Mouse (Mus musculus): Measurements from ENCODE around the gene Tsga10. TPM values are rescaled to one million over a fixed set of nuclear protein-coding genes. Genes with fewer than 3 reads are reported as not detected.

Tsga10 gene
- total and polyA plus RNA-seq, 3 experiments: 0.47 to 0.57 (median 0.55) TPM

DNA sequence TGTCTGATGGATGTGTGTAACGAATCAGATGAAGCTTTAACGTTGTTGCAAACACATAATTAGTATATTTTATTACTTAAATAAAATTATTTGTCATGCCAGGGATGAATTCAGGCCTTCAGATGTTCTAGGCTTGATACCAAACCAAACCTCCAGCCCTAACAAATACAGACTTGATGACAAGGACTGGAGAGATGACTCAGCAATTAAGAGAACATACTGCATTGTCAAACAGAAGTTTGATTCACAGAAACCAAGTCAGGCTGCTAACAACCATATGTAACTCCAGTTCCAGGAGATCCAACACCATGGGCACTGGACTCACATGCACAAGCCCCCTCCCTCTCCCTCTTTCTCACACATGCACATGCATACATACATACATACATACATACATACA lies 65.9 kb downstream of the Tsga10 start:
- H3K9me3 ChIP-seq (replicated peaks; ENCODE audit: low read length): no peaks in the 10 kb centered on the region
- H3K9ac ChIP-seq (ENCODE audit: insufficient read depth, low read depth): no peak overlapping the region
- no peaks in the 10 kb centered on the region for H3K27me3 ChIP-seq (replicated peaks)
- TF ChIP-seq MAFK (IDR thresholded peaks at IDR 0.05; ENCODE audit: insufficient replicate concordance, low read length): peak; percentile 67; the same call in 1 of the 2 replicates
- no peak for TF ChIP-seq MYC (IDR thresholded peaks at IDR 0.05; ENCODE audit: low read depth, low read length)
- TF ChIP-seq PAX5 (IDR thresholded peaks at IDR 0.05; ENCODE audit: low read length): no peak
- TF ChIP-seq KAT2A (IDR thresholded peaks at IDR 0.05; ENCODE audit: insufficient replicate concordance, low read length): no peak
- no peak for TF ChIP-seq SMC3 (IDR thresholded peaks at IDR 0.05; ENCODE audit: low read depth, low read length)
- no peak for DNase-seq (ENCODE audit: extremely low read depth)
- dilution Hi-C loops (cut with MboI; ENCODE audit: extremely low pct_ligation_motif_present, extremely low pct_unique_long_range_greater_than_20kb, low sequenced_read_pairs): no loop called here
- no peak overlapping the region for H3K4me3 ChIP-seq (replicated peaks in 1 of 3; ENCODE audit: low read depth in 2 of 3, low read length in 2 of 3, poor library complexity in 1 of 3)
- H3K4me2 ChIP-seq (ENCODE audit: insufficient read depth, low read depth, poor library complexity, severe bottlenecking): no peak overlapping the region
- no peaks in the 10 kb centered on the region for H3K79me2 ChIP-seq (replicated peaks; ENCODE audit: control insufficient read depth, extremely low read depth, insufficient read depth, poor library complexity, severe bottlenecking)
- in situ Hi-C loops (cut with MboI; ENCODE audit: low pct_ligation_motif_present, low pct_unique_long_range_greater_than_20kb, low sequenced_read_pairs): no loop called here
- no peaks in the 10 kb centered on the region for H3K36me3 ChIP-seq (replicated peaks in 1 of 2; ENCODE audit: control insufficient read depth in 1 of 2, insufficient read depth in 1 of 2, low read length in 1 of 2)
- peaks cover 2 to 4% of the 10 kb centered on the region in 2 experiments; a peak in 3 of 4 replicates for H3K4me1 ChIP-seq (ENCODE audit: control insufficient read depth in 1 of 2, insufficient read depth in 2 of 2)
- H3K27ac ChIP-seq (ENCODE audit: insufficient read depth, low read depth): no peak overlapping the region

DNA sequence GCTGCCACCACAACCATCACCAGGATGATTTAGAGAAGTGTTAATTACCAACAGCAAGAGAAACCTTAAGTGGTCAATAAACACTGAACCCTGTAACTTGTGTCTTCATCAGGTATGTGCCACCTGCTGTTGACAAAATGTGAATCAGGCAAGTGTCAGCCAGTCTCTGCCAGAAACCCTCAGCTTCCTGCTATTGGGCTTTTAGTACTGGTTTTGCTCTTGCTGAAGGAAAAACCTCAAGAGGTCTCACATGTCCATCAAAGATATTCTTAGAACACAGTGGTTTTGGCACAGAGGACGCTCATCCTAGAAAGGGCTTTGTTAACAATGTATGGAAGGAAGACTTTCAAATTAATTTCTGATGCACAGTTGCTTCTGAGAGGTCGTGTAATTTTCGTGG lies 66.7 kb downstream of the Tsga10 start:
- Histone ChIP-seq H3K27ac (ENCODE audit: insufficient read depth, low read depth) (no peak overlapping the region), H3K9me3 (replicated peaks; ENCODE audit: low read length) (no peaks in the 10 kb centered on the region), H3K4me2 (ENCODE audit: insufficient read depth, low read depth, poor library complexity, severe bottlenecking) (peak overlapping the region; percentile 36; the same call in 1 of the 2 replicates), H3K36me3 (replicated peaks in 1 of 2; ENCODE audit: control insufficient read depth in 1 of 2, insufficient read depth in 1 of 2, low read length in 1 of 2) (no peaks in the 10 kb centered on the region), H3K27me3 (replicated peaks) (no peaks in the 10 kb centered on the region), H3K4me3 (replicated peaks in 1 of 3; ENCODE audit: low read depth in 2 of 3, low read length in 2 of 3, poor library complexity in 1 of 3) (no peak overlapping the region), H3K79me2 (replicated peaks; ENCODE audit: control insufficient read depth, extremely low read depth, insufficient read depth, poor library complexity, severe bottlenecking) (no peaks in the 10 kb centered on the region), H3K9ac (ENCODE audit: insufficient read depth, low read depth) (no peak overlapping the region), H3K4me1 (ENCODE audit: control insufficient read depth in 1 of 2, insufficient read depth in 2 of 2) (peaks cover 2 to 4% of the 10 kb centered on the region in 2 experiments; a peak in 3 of 4 replicates)
- in situ Hi-C loops (cut with MboI; ENCODE audit: low pct_ligation_motif_present, low pct_unique_long_range_greater_than_20kb, low sequenced_read_pairs): no loop called here
- no peak for DNase-seq (ENCODE audit: extremely low read depth)
- TF ChIP-seq ETS1 (conservative IDR thresholded peaks at IDR 0.05; ENCODE audit: low read depth, low read length) (no peak), NELFE (IDR thresholded peaks at IDR 0.05; ENCODE audit: low read depth, low read length) (no peak), USF1 (IDR thresholded peaks at IDR 0.05; ENCODE audit: low read depth, low read length) (no peak), TBP (conservative IDR thresholded peaks at IDR 0.05; ENCODE audit: low read depth, low read length) (no peak), RCOR1 (conservative IDR thresholded peaks at IDR 0.05; ENCODE audit: low read depth, low read length) (no peak), GABPA (IDR thresholded peaks at IDR 0.05; ENCODE audit: insufficient replicate concordance, low read depth, low read length) (no peak), SMC3 (IDR thresholded peaks at IDR 0.05; ENCODE audit: low read depth, low read length) (no peak), EP300 (IDR thresholded peaks at IDR 0.05; ENCODE audit: low read length) (no peak), POLR2AphosphoS2 (IDR thresholded peaks at IDR 0.05; ENCODE audit: low read depth, low read length) (no peak), USF2 (conservative IDR thresholded peaks at IDR 0.05; ENCODE audit: low read depth, low read length) (no peak), NRF1 (IDR thresholded peaks at IDR 0.05; ENCODE audit: low read depth, low read length) (no peak), MYC (IDR thresholded peaks at IDR 0.05; ENCODE audit: low read depth, low read length) (no peak), RAD21 (IDR thresholded peaks at IDR 0.05; ENCODE audit: low read depth, low read length) (no peak), PAX5 (IDR thresholded peaks at IDR 0.05; ENCODE audit: low read length) (no peak)
- dilution Hi-C loops (cut with MboI; ENCODE audit: extremely low pct_ligation_motif_present, extremely low pct_unique_long_range_greater_than_20kb, low sequenced_read_pairs): no loop called here
